Mouse (Mus musculus): ENCODE measurements around the gene Shroom4. TPM values are rescaled to one million over a fixed set of nuclear protein-coding genes. Genes with fewer than 3 reads are reported as not detected.

Gene Shroom4
- polyA plus RNA-seq, 1 experiment, result 15.7 TPM

DNA sequence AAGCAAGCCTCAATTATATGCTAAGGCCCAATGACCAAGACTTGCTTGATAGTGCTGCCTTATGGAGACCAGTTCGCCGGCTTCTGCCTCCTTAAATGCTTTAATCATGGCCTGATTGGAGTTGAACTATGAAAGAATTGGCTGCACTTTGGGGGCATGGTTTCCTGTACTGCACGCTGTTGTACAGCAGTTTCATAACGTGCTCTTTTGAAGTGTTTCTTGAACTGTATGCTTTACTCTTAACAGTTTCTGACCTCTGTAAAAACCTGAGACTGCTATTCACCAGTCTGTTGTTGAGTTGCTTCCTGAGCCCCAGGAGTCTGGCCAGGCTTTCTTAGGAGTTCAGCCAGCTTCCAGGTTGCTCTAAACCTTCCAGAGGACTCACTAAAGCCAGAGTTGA, 90.8 kb downstream of the Shroom4 start:
- H3K4me1 ChIP-seq (ENCODE audit: control insufficient read depth, insufficient read depth, low read length), result peaks cover 5% of the 10 kb centered on the region; the same call in 1 of the 2 replicates
- no peak overlapping the region for H3K4me3 ChIP-seq (ENCODE audit: insufficient read depth, low read depth, low read length)
- no peaks in the 10 kb centered on the region for H3K36me3 ChIP-seq (ENCODE audit: control insufficient read depth, insufficient read depth, low read length)
- DNase-seq, result peak; percentile 10
- WGBS, result 15% methylated on average over 4 of the region's 4 CpGs
- no peaks in the 10 kb centered on the region for H3K27me3 ChIP-seq (replicated peaks; ENCODE audit: control insufficient read depth, insufficient read depth, low read length)
- no peak for TF ChIP-seq CTCF (conservative IDR thresholded peaks at IDR 0.05; ENCODE audit: insufficient read depth, insufficient read length, low read depth, low read length)
- no peak for TF ChIP-seq POLR2A (IDR thresholded peaks at IDR 0.05; ENCODE audit: low read depth, low read length)
- H3K27ac ChIP-seq (ENCODE audit: insufficient read depth, low read depth, low read length), result peak overlapping the region; percentile 17; the same call in 1 of the 2 replicates

DNA sequence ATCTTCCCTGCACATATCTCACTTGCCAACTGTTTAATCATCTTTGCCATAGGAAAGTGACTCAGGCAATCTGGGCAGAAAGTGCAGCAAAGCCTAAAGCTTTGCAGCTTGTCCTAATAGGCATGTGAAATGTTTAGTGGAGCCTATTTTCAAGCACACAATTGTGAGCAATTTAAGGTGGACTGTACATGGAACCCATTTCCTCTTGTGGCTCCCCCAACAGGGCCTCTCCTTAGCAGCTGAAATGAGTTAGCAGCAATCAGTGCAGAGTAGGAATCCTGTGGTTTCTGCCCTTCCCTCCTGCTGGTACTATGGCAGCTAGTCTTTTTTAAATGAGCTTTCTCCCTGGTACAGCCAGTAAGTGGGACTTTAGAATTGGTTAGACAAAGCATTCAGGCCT, 95.8 kb downstream of the Shroom4 start:
- Histone ChIP-seq H3K27me3 (replicated peaks; ENCODE audit: control insufficient read depth, insufficient read depth, low read length) (no peaks in the 10 kb centered on the region), H3K27ac (ENCODE audit: insufficient read depth, low read depth, low read length) (no peak overlapping the region), H3K36me3 (ENCODE audit: control insufficient read depth, insufficient read depth, low read length) (no peaks in the 10 kb centered on the region), H3K4me1 (ENCODE audit: control insufficient read depth, insufficient read depth, low read length) (peaks cover 10% of the 10 kb centered on the region; the same call in 1 of the 2 replicates), H3K4me3 (ENCODE audit: insufficient read depth, low read depth, low read length) (no peak overlapping the region)
- DNase-seq, result no peak
- no peak for TF ChIP-seq CTCF (conservative IDR thresholded peaks at IDR 0.05; ENCODE audit: insufficient read depth, insufficient read length, low read depth, low read length)
- TF ChIP-seq POLR2A (IDR thresholded peaks at IDR 0.05; ENCODE audit: low read depth, low read length), result no peak

DNA sequence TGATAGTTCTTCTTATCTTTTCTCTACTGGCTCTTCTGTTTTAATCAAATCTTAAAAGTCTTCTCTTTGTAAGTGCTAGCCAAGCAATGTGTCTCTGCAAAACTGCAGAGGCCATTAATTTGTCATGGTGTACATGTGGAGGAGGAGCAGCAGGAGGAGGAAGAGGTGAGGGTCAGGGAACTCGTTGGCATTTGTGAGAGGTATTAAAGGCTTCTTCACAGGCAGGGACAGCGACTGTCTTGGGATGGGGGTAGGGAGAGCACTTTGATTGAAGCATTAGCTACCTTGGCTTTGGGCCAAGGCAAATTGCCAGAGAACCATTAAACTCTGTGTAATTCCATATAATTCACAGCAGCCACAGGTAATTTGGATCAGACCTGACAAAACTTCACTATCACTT, 96.7 kb downstream of the Shroom4 start:
- no peak for TF ChIP-seq CTCF (conservative IDR thresholded peaks at IDR 0.05; ENCODE audit: insufficient read depth, insufficient read length, low read depth, low read length)
- no peak for TF ChIP-seq POLR2A (IDR thresholded peaks at IDR 0.05; ENCODE audit: low read depth, low read length)
- no peaks in the 10 kb centered on the region for H3K27me3 ChIP-seq (replicated peaks; ENCODE audit: control insufficient read depth, insufficient read depth, low read length)
- DNase-seq, result peak; percentile 23
- WGBS, result 6% methylated on average over 2 of the region's 2 CpGs
- no peak overlapping the region for H3K4me3 ChIP-seq (ENCODE audit: insufficient read depth, low read depth, low read length)
- H3K27ac ChIP-seq (ENCODE audit: insufficient read depth, low read depth, low read length), result no peak overlapping the region
- H3K4me1 ChIP-seq (ENCODE audit: control insufficient read depth, insufficient read depth, low read length), result peaks cover 10% of the 10 kb centered on the region; the same call in 1 of the 2 replicates
- no peaks in the 10 kb centered on the region for H3K36me3 ChIP-seq (ENCODE audit: control insufficient read depth, insufficient read depth, low read length)

DNA sequence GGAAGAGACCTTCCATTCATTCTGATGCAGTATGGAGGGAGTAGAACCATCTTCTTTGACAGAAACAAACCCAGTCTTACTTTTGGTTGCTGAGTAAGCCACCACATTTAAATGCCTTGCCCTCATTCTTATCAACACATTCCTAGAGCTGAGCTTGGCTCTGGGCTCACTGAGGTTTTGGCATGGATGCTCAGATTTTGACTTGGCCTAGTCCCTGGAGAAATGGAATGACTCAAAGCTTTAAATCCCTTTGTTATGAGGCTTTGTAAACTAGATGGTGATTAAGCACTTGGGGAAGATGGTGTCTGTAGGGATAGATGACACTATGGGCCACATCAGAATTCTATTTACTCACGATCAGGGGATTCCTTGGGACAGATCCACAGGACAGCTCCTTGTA, 102.2 kb downstream of the Shroom4 start:
- DNase-seq, result peak; percentile 7
- Histone ChIP-seq H3K27me3 (replicated peaks; ENCODE audit: control insufficient read depth, insufficient read depth, low read length) (no peaks in the 10 kb centered on the region), H3K27ac (ENCODE audit: insufficient read depth, low read depth, low read length) (no peak overlapping the region), H3K4me1 (ENCODE audit: control insufficient read depth, insufficient read depth, low read length) (no peaks in the 10 kb centered on the region; the same call in 1 of the 2 replicates), H3K36me3 (ENCODE audit: control insufficient read depth, insufficient read depth, low read length) (no peaks in the 10 kb centered on the region), H3K4me3 (ENCODE audit: insufficient read depth, low read depth, low read length) (no peak overlapping the region)
- TF ChIP-seq POLR2A (IDR thresholded peaks at IDR 0.05; ENCODE audit: low read depth, low read length) (no peak), CTCF (conservative IDR thresholded peaks at IDR 0.05; ENCODE audit: insufficient read depth, insufficient read length, low read depth, low read length) (no peak)
- WGBS, result 86% methylated on average over 1 of the region's 1 CpGs

DNA sequence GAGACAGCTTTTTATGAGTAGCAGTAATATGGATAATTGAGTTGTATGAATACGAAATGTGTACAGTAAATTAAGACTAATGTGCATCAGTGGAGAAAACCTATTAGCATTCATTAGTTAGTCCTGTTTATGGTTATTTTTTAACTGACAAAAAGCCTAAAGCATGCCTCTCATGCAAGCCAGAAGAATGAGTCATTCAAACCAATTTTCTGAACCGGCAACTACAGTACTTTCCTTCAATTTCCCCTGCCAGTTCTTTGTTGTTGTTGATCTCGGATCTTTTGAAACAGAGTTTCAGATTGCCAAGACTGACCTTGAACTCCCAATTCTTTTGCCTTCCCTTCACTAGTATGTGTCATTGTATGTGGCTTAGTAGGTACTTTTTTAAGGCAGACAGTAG, 117.6 kb downstream of the Shroom4 start:
- 30% methylated on average over 3 of the region's 3 CpGs for WGBS
- no peak for TF ChIP-seq CTCF (conservative IDR thresholded peaks at IDR 0.05; ENCODE audit: insufficient read depth, insufficient read length, low read depth, low read length)
- no peak for TF ChIP-seq POLR2A (IDR thresholded peaks at IDR 0.05; ENCODE audit: low read depth, low read length)
- DNase-seq, result no peak

DNA sequence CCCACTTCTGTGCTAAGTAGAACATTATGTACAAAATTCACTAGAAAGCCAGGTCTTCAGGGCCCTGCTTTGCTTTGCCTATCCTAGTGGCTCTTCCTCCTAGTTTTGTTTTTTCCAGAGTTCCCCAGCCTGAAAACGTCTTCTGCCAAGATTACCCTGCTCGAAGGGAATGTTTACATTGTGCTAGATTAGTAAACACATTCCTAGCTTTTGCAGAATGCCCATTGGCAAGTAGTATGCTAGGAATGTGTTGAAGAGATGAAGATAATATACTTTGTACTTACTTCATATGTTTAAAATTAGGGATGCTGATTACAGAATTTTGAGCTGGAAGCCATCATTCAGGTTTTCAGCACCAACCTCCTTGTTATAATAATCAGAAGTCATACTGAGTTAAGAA, 118.8 kb downstream of the Shroom4 start:
- TF ChIP-seq CTCF (conservative IDR thresholded peaks at IDR 0.05; ENCODE audit: insufficient read depth, insufficient read length, low read depth, low read length) (no peak), POLR2A (IDR thresholded peaks at IDR 0.05; ENCODE audit: low read depth, low read length) (no peak)
- no peak for DNase-seq
- H3K36me3 ChIP-seq (ENCODE audit: control insufficient read depth, insufficient read depth, low read length), result no peaks in the 10 kb centered on the region
- no peak overlapping the region for H3K27ac ChIP-seq (ENCODE audit: insufficient read depth, low read depth, low read length)
- no peak overlapping the region for H3K4me3 ChIP-seq (ENCODE audit: insufficient read depth, low read depth, low read length)
- 22% methylated on average over 2 of the region's 2 CpGs for WGBS
- H3K4me1 ChIP-seq (ENCODE audit: control insufficient read depth, insufficient read depth, low read length), result no peaks in the 10 kb centered on the region
- H3K27me3 ChIP-seq (replicated peaks; ENCODE audit: control insufficient read depth, insufficient read depth, low read length), result no peaks in the 10 kb centered on the region

More for the DNA sequence above, 117.6 kb downstream of the Shroom4 start:
- Histone ChIP-seq H3K36me3 (ENCODE audit: control insufficient read depth, insufficient read depth, low read length) (no peaks in the 10 kb centered on the region), H3K27me3 (replicated peaks; ENCODE audit: control insufficient read depth, insufficient read depth, low read length) (no peaks in the 10 kb centered on the region), H3K27ac (ENCODE audit: insufficient read depth, low read depth, low read length) (no peak overlapping the region), H3K4me1 (ENCODE audit: control insufficient read depth, insufficient read depth, low read length) (no peaks in the 10 kb centered on the region), H3K4me3 (ENCODE audit: insufficient read depth, low read depth, low read length) (no peak overlapping the region)

DNA sequence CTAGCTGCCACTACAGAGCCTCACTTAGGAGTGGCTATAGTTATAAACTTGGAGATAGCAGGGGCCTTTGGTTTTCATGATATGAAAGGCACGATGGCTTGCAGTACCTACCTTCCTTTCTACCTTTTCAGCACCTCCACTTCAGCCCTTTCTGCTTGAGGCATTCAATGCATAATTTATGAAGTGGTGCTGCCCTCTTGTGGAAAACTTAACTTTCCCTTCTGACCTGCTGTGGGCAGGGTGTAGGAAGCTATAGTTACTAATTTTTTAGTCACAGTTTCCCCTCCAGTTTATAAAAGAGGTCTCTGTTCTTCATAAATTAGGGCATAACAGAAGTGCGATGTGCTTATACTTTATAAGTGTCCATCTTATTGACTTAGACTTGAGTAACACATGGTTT, 123.3 kb downstream of the Shroom4 start:
- no peaks in the 10 kb centered on the region for H3K36me3 ChIP-seq (ENCODE audit: control insufficient read depth, insufficient read depth, low read length)
- WGBS, result 51% methylated on average over 2 of the region's 2 CpGs
- H3K27me3 ChIP-seq (replicated peaks; ENCODE audit: control insufficient read depth, insufficient read depth, low read length), result no peaks in the 10 kb centered on the region
- no peak overlapping the region for H3K4me3 ChIP-seq (ENCODE audit: insufficient read depth, low read depth, low read length)
- TF ChIP-seq CTCF (conservative IDR thresholded peaks at IDR 0.05; ENCODE audit: insufficient read depth, insufficient read length, low read depth, low read length), result 0 out of 2 replicates have a peak, but pooled peaks have one; percentile 19
- no peak for TF ChIP-seq POLR2A (IDR thresholded peaks at IDR 0.05; ENCODE audit: low read depth, low read length)
- H3K4me1 ChIP-seq (ENCODE audit: control insufficient read depth, insufficient read depth, low read length), result no peaks in the 10 kb centered on the region
- H3K27ac ChIP-seq (ENCODE audit: insufficient read depth, low read depth, low read length), result no peak overlapping the region
- peak; percentile 40 for DNase-seq

All from kidney, adult 2 months (tissue).